Mouse (Mus musculus) MEL (cell line): ENCODE results near the gene Defb25. TPM values are rescaled to one million over a fixed set of nuclear protein-coding genes. Genes with fewer than 3 reads are reported as not detected.

Source experiments
- DNase-seq: peaks from one replicate; pipeline ENCODE4 v3.0.0; 2011; ENCODE audit warnings: low read depth, low spot score
- H3K27ac ChIP-seq: 2 replicates; pipeline ENCODE4 v1.5.1; 2012; ENCODE audit warnings: low read depth, mild to moderate bottlenecking, control low read depth, low read length, moderate library complexity; ENCODE audit not compliant: control insufficient read depth
- H3K27me3 ChIP-seq, 2 experiments: fragments of 150-350 bp in 1 of 2; sonication (generic) in 1 of 2; 2 replicates each; pipeline ENCODE4 v1.6.1; 2012; ENCODE audit warnings: low read length in 2 of 2, mild to moderate bottlenecking in 2 of 2, improper control_type of control experiment in 1 of 2, moderate library complexity in 1 of 2; ENCODE audit not compliant: insufficient read depth in 2 of 2, control insufficient read depth in 1 of 2
- H3K36me3 ChIP-seq, 2 experiments: 2 replicates each; pipeline ENCODE4 v1.6.1; 2012 to 2014; ENCODE audit warnings: low read length in 2 of 2, improper control_type of control experiment in 1 of 2, inconsistent platforms in 1 of 2, mild to moderate bottlenecking in 1 of 2; ENCODE audit not compliant: insufficient read depth in 2 of 2, control insufficient read depth in 1 of 2
- H3K4me1 ChIP-seq, 2 experiments: fragments of 150-350 bp in 1 of 2; sonication (generic) in 1 of 2; 2 replicates each; pipeline ENCODE4 v1.6.1; 2012; ENCODE audit warnings: low read length in 2 of 2, improper control_type of control experiment in 1 of 2, mild to moderate bottlenecking in 1 of 2; ENCODE audit not compliant: insufficient read depth in 2 of 2, control insufficient read depth in 1 of 2
- H3K4me3 ChIP-seq, 2 experiments: fragments of 150-350 bp in 1 of 2; sonication (generic) in 1 of 2; 2 replicates each; pipeline ENCODE4 v1.5.1; 2012; ENCODE audit warnings: low read depth in 2 of 2, low read length in 2 of 2, mild to moderate bottlenecking in 2 of 2, moderate library complexity in 2 of 2, control low read depth in 1 of 2, improper control_type of control experiment in 1 of 2; ENCODE audit not compliant: control insufficient read depth in 1 of 2, insufficient read depth in 1 of 2
- H3K79me2 ChIP-seq: 2 replicates; pipeline ENCODE4 v1.6.1; 2012; ENCODE audit warnings: mild to moderate bottlenecking, low read length, moderate library complexity; ENCODE audit not compliant: control insufficient read depth, poor library complexity, insufficient read depth
- H3K9ac ChIP-seq: 2 replicates; pipeline ENCODE4 v1.6.1; 2012; ENCODE audit warnings: low read depth, mild to moderate bottlenecking, control low read depth, low read length, moderate library complexity; ENCODE audit not compliant: control insufficient read depth, poor library complexity, severe bottlenecking
- H3K9me3 ChIP-seq: fragments of 150-350 bp; sonication (generic); replicated peaks from 2 replicates; pipeline ENCODE4 v1.6.1; 2012; ENCODE audit warnings: mild to moderate bottlenecking, low read length, improper control_type of control experiment, moderate library complexity; ENCODE audit not compliant: insufficient read depth
- BHLHE40 ChIP-seq: IDR thresholded peaks from 2 replicates; pipeline ENCODE4 v1.6.1; 2012; ENCODE audit warnings: low read depth, mild to moderate bottlenecking, inconsistent platforms, low read length, improper control_type of control experiment, borderline replicate concordance
- CHD1 ChIP-seq: IDR thresholded peaks from 2 replicates; pipeline ENCODE4 v1.6.1; 2012; ENCODE audit warnings: low read depth, mild to moderate bottlenecking, inconsistent platforms, low read length, improper control_type of control experiment
- CTCF ChIP-seq, 3 experiments: IDR thresholded peaks in 2 of 3; conservative IDR thresholded peaks in 1 of 3; 2 replicates each; pipeline ENCODE4 v1.5.1; 2011 to 2012; ENCODE audit warnings: low read length in 3 of 3, low read depth in 2 of 3, mild to moderate bottlenecking in 2 of 3, improper control_type of control experiment in 1 of 3, inconsistent platforms in 1 of 3, mixed read lengths in 1 of 3, moderate library complexity in 1 of 3; ENCODE audit not compliant: control insufficient read depth in 1 of 3, insufficient read depth in 1 of 3, poor library complexity in 1 of 3, severe bottlenecking in 1 of 3
- EP300 ChIP-seq, 2 experiments: IDR thresholded peaks; 2 replicates each; pipeline ENCODE4 v1.6.1; 2011; ENCODE audit warnings: improper control_type of control experiment in 2 of 2, low read length in 2 of 2, low read depth in 1 of 2, mild to moderate bottlenecking in 1 of 2
- JUND ChIP-seq: IDR thresholded peaks from 2 replicates; pipeline ENCODE4 v1.6.1; 2011; ENCODE audit warnings: low read depth, mild to moderate bottlenecking, improper control_type of control experiment, low read length
- MAFK ChIP-seq: IDR thresholded peaks from 2 replicates; pipeline ENCODE4 v1.6.1; 2011; ENCODE audit warnings: low read depth, mild to moderate bottlenecking, low read length, improper control_type of control experiment, borderline replicate concordance
- MAX ChIP-seq: IDR thresholded peaks from 2 replicates; pipeline ENCODE4 v1.6.1; 2011; ENCODE audit warnings: low read length, improper control_type of control experiment
- MXI1 ChIP-seq: IDR thresholded peaks from 2 replicates; pipeline ENCODE4 v1.6.1; 2011; ENCODE audit warnings: mild to moderate bottlenecking, low read depth, low read length, improper control_type of control experiment
- MYC ChIP-seq: IDR thresholded peaks from 2 replicates; pipeline ENCODE4 v1.6.1; 2011; ENCODE audit warnings: low read depth, mild to moderate bottlenecking, low read length, improper control_type of control experiment, moderate library complexity
- NELFE ChIP-seq: IDR thresholded peaks from 2 replicates; pipeline ENCODE4 v1.6.1; 2011; ENCODE audit warnings: low read depth, low read length, improper control_type of control experiment
- NRF1 ChIP-seq: IDR thresholded peaks from 2 replicates; pipeline ENCODE4 v1.6.1; 2014; ENCODE audit warnings: low read depth, mild to moderate bottlenecking, inconsistent platforms, low read length, improper control_type of control experiment, moderate library complexity; ENCODE audit not compliant: poor library complexity, insufficient read depth, severe bottlenecking
- POLR2AphosphoS2 ChIP-seq: IDR thresholded peaks from 2 replicates; pipeline ENCODE4 v1.6.1; 2011; ENCODE audit warnings: low read length, improper control_type of control experiment
- POLR2AphosphoS5 ChIP-seq: IDR thresholded peaks from 2 replicates; pipeline ENCODE4 v1.6.1; 2012; ENCODE audit warnings: low read depth, borderline replicate concordance, mild to moderate bottlenecking, inconsistent platforms, low read length, moderate library complexity, mixed read lengths
- RAD21 ChIP-seq: IDR thresholded peaks from 2 replicates; pipeline ENCODE4 v1.6.1; 2011; ENCODE audit warnings: mild to moderate bottlenecking, low read depth, low read length, improper control_type of control experiment
- SMC3 ChIP-seq: IDR thresholded peaks from 2 replicates; pipeline ENCODE4 v1.6.1; 2011; ENCODE audit warnings: low read depth, low read length, improper control_type of control experiment
- TAL1 ChIP-seq: IDR thresholded peaks from 2 replicates; pipeline ENCODE4 v1.6.1; 2012; ENCODE audit warnings: mild to moderate bottlenecking, inconsistent platforms, low read length, moderate library complexity, mixed read lengths
- UBTF ChIP-seq: IDR thresholded peaks from 2 replicates; pipeline ENCODE4 v1.6.1; 2012; ENCODE audit warnings: low read depth, mild to moderate bottlenecking, inconsistent platforms, low read length, improper control_type of control experiment, moderate library complexity, borderline replicate concordance; ENCODE audit not compliant: insufficient read depth
- USF1 ChIP-seq: IDR thresholded peaks from 2 replicates; pipeline ENCODE4 v1.6.1; 2014; ENCODE audit warnings: low read depth, mild to moderate bottlenecking, inconsistent platforms, low read length, improper control_type of control experiment, moderate library complexity
- USF2 ChIP-seq, 2 experiments: IDR thresholded peaks; 2 replicates each; pipeline ENCODE4 v1.6.1; 2011 to 2012; ENCODE audit warnings: improper control_type of control experiment in 2 of 2, low read length in 2 of 2, borderline replicate concordance in 1 of 2, inconsistent platforms in 1 of 2, low read depth in 1 of 2, mild to moderate bottlenecking in 1 of 2; ENCODE audit not compliant: insufficient read depth in 1 of 2
- ZKSCAN1 ChIP-seq: IDR thresholded peaks from 2 replicates; pipeline ENCODE4 v1.6.1; 2012; ENCODE audit warnings: low read depth, mild to moderate bottlenecking, inconsistent platforms, low read length, improper control_type of control experiment, moderate library complexity
- ZNF384 ChIP-seq: IDR thresholded peaks from 2 replicates; pipeline ENCODE4 v1.6.1; 2012; ENCODE audit warnings: low read depth, mild to moderate bottlenecking, inconsistent platforms, low read length, improper control_type of control experiment
- polyA plus RNA-seq, 2 experiments: library from polyadenylated mRNA; stranded (reverse) in 1 of 2; unstranded in 1 of 2; fragments of >175 nt in 1 of 2; fragments of >200 nt in 1 of 2; gene quantifications; 2 replicates each; pipeline versions ENCODE4 v1.2.1 to v1.2.4; 2012; ENCODE audit warnings: low replicate concordance in 2 of 2, low read depth in 1 of 2; ENCODE audit not compliant: insufficient read length in 2 of 2, insufficient read depth in 1 of 2, missing spikeins in 1 of 2
- total RNA-seq: library from RNA; depleted of rRNA; stranded (reverse); fragments of 300-350 nt; gene quantifications from 2 replicates; pipeline ENCODE4 v1.2.3, GENCODE M21; 2012

Gene Defb25
- total and polyA plus RNA-seq, 3 experiments: not detected

GRCm38 (mm10) chr2:152580612-152581011 lies 42.2 kb downstream of the Defb25 start:
- Histone ChIP-seq H3K27ac (no peak overlapping the region), H3K4me3 (no peak overlapping the region), H3K79me2 (no peaks in the 10 kb centered on the region), H3K9ac (no peak overlapping the region), H3K4me1 (peaks cover 0 to 10% of the 10 kb centered on the region in 2 experiments; a peak in 2 of 4 replicates), H3K36me3 (no peaks in the 10 kb centered on the region; a peak in 1 of 4 replicates), H3K27me3 (peaks cover 3 to 14% of the 10 kb centered on the region in 2 experiments; a peak in 3 of 4 replicates), H3K9me3 (no peaks in the 10 kb centered on the region)
- TF ChIP-seq MXI1 (no peak), USF1 (peak; percentile 84), USF2 (IDR thresholded peaks at IDR 0.05; ENCODE audit: borderline replicate concordance in 1 of 2, insufficient read depth in 1 of 2, low read depth in 1 of 2, low read length in 2 of 2) (0 out of 4 replicates have a peak, but pooled peaks of 1 of the 2 experiments have one; percentile 25), TAL1 (no peak), RAD21 (no peak), POLR2AphosphoS5 (no peak), SMC3 (no peak), EP300 (IDR thresholded peaks at IDR 0.05; ENCODE audit: low read depth in 1 of 2, low read length in 2 of 2) (no peak), JUND (no peak), UBTF (no peak), BHLHE40 (peak; percentile 62; the same call in 1 of the 2 replicates)
- DNase-seq: peak; percentile 38

- peaks cover 3 to 14% of the 10 kb centered on the region in 2 experiments for H3K27me3 ChIP-seq
- no peak for DNase-seq
- H3K4me1 ChIP-seq: peaks cover 0 to 10% of the 10 kb centered on the region in 2 experiments; a peak in 2 of 4 replicates
- H3K79me2 ChIP-seq: no peaks in the 10 kb centered on the region
- no peak for TF ChIP-seq ZKSCAN1
- no peak for TF ChIP-seq MAX
- TF ChIP-seq CTCF (IDR thresholded peaks at IDR 0.05 in 2 of 3, conservative IDR thresholded peaks at IDR 0.05 in 1 of 3; ENCODE audit: control insufficient read depth in 1 of 3, insufficient read depth in 1 of 3, low read depth in 2 of 3, low read length in 3 of 3, poor library complexity in 1 of 3, severe bottlenecking in 1 of 3): no peak
- TF ChIP-seq NELFE: no peak
- no peak for TF ChIP-seq BHLHE40
- TF ChIP-seq POLR2AphosphoS2: no peak
- no peak for TF ChIP-seq MAFK
- no peak for TF ChIP-seq EP300 (IDR thresholded peaks at IDR 0.05; ENCODE audit: low read depth in 1 of 2, low read length in 2 of 2)
- TF ChIP-seq CHD1: no peak
- no peak for TF ChIP-seq ZNF384
- TF ChIP-seq RAD21: no peak
- TF ChIP-seq NRF1: no peak
- TF ChIP-seq MYC: no peak
- H3K9me3 ChIP-seq: no peaks in the 10 kb centered on the region
- H3K4me3 ChIP-seq: no peak within 1 kb of the TSS
- no peak within 1 kb of the TSS for H3K27ac ChIP-seq
- no peak within 1 kb of the TSS for H3K9ac ChIP-seq
- no peaks in the 10 kb centered on the region; a peak in 1 of 4 replicates for H3K36me3 ChIP-seq
These were observed 42.7 kb downstream of the Defb25 start, which contains the start of gene Defb19 for GRCm38 (mm10) chr2:152580107-152580506. Defb19 (minus strand) TSS chr2:152580312.
